Mouse (Mus musculus) limb, embryonic 10.5 days (tissue): ENCODE results near the gene Esyt2. TPM values are rescaled to one million over a fixed set of nuclear protein-coding genes. Genes with fewer than 3 reads are reported as not detected.

Source experiments
- DNase-seq: peaks from one replicate; pipeline ENCODE4 v3.0.0-alpha.2; 2017; ENCODE audit warnings: low spot score
- H3K27ac ChIP-seq: fragments of 300-500 bp; sonication (generic); 2 replicates; pipeline ENCODE4 v1.5.1; 2016; ENCODE audit warnings: mild to moderate bottlenecking
- H3K27me3 ChIP-seq: fragments of 300-500 bp; sonication (generic); 2 replicates; pipeline ENCODE4 v1.6.1; 2016; ENCODE audit warnings: low read depth, mild to moderate bottlenecking; ENCODE audit not compliant: poor library complexity, severe bottlenecking
- H3K36me3 ChIP-seq: fragments of 300-500 bp; sonication (generic); 2 replicates; pipeline ENCODE4 v1.6.1; 2016; ENCODE audit warnings: mild to moderate bottlenecking, moderate library complexity
- H3K4me1 ChIP-seq: fragments of 300-500 bp; sonication (generic); 2 replicates; pipeline ENCODE4 v1.6.1; 2016
- H3K4me3 ChIP-seq: fragments of 300-500 bp; sonication (generic); 2 replicates; pipeline ENCODE4 v1.5.1; 2016; ENCODE audit warnings: mild to moderate bottlenecking, moderate library complexity
- H3K9me3 ChIP-seq: fragments of 300-500 bp; sonication (generic); replicated peaks from 2 replicates; pipeline ENCODE4 v1.6.1; 2016; ENCODE audit warnings: mild to moderate bottlenecking
- WGBS: fragments of 180-500 bp; shearing (Covaris S2); methylation state at CpG from one replicate; pipeline ENCODE4 v1.1.7; 2016; 5-methylcytosine and 5-hydroxymethylcytosine counted together
- microRNA-seq: library from miRNA; unstranded; fragments of <30 nt; microRNA quantifications from one replicate; pipeline ENCODE4, GENCODE M21; 2017
- polyA plus RNA-seq: library from polyadenylated mRNA; unstranded; fragments of >200 nt; fragmentation: Nextera tagmentation; extraction: Ambion mirVana; gene quantifications from 2 replicates; pipeline ENCODE4 v1.2.1, GENCODE M21; 2016

Gene Esyt2
- polyA plus RNA-seq, 1 experiment from 2014 or later, result 15.4 TPM

DNA sequence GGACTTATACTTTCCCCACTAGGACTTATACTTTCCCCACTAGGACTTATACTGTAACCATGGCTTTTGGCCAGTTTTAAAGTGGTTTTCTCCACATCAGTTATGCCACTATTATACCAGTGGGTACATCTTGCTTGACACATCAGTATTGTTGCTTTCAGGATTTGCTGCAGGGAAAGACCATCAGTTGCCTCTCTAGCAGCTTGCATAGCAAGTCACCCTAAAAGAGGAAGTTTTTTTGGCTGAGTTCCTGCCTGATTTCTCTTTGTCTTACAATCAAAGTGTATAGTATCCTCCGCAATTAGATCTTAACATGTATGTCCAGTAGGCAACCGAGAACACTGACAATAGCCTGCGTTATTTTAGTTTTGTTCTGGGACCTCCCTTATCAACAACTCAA is 155.1 kb downstream of the Esyt2 start:
- Histone ChIP-seq H3K27me3 (no peaks in the 10 kb centered on the region), H3K9me3 (no peaks in the 10 kb centered on the region), H3K4me1 (no peaks in the 10 kb centered on the region), H3K4me3 (no peak overlapping the region), H3K27ac (no peak overlapping the region), H3K36me3 (peaks cover 95% of the 10 kb centered on the region)
- no peak for DNase-seq
- 97% methylated on average over 3 of the region's 3 CpGs for WGBS

DNA sequence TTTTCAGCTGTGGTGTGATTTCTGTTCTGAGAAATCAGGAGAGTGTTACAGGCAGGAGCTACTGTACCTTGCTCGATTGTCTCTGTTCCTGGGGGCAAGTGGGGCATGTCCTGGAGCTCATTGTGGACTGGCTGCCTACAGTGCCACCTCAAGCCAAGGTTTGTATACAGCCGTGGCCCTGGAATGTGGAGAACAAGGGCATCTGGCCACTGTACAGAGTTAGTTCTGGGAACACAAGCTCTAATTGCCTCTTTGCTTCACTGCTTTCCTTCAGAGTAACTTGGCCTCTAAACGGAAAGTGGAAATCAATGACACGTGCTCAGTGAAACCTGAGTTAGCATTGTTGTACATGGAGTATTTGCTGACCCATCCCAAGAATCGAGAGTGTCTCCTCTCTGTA is 157.6 kb downstream of the Esyt2 start:
- no peak for DNase-seq
- peaks cover 96% of the 10 kb centered on the region for H3K36me3 ChIP-seq
- no peaks in the 10 kb centered on the region for H3K9me3 ChIP-seq
- H3K4me1 ChIP-seq, result no peaks in the 10 kb centered on the region
- no peak overlapping the region for H3K4me3 ChIP-seq
- no peak overlapping the region for H3K27ac ChIP-seq
- WGBS, result 91% methylated on average over 5 of the region's 5 CpGs
- H3K27me3 ChIP-seq, result no peaks in the 10 kb centered on the region

Small RNAs within 50 kb of the gene (microRNA-seq; reads per million reads assigned to microRNA genes)
- not detected for gene Gm23190

Other genes with a start within 250 kb of the Esyt2 start
- gene Zfp386, start 233.5 kb upstream of the Esyt2 start, polyA plus RNA-seq, result 51.6 and 59.9 TPM in 2 replicates
- gene Vipr2, start 203.5 kb upstream of the Esyt2 start, polyA plus RNA-seq, result 0.82 and 1.8 TPM in 2 replicates
- gene Wdr60, start 18.2 kb upstream of the Esyt2 start, polyA plus RNA-seq, result 12.6 and 17.9 TPM in 2 replicates
- not detected in 2 replicates for gene Gm11027, start 5.8 kb upstream of the Esyt2 start, polyA plus RNA-seq
- 53.0 and 63.5 TPM in 2 replicates for gene Ncapg2, start 124.2 kb downstream of the Esyt2 start, polyA plus RNA-seq
- gene Ptprn2, start 204.5 kb downstream of the Esyt2 start, polyA plus RNA-seq, result 0.09 and 0.16 TPM in 2 replicates